Mouse (Mus musculus) duodenum, adult 2 months (tissue): Measurements from ENCODE around the gene Prpf3. TPM values are rescaled to one million over a fixed set of nuclear protein-coding genes. Genes with fewer than 3 reads are reported as not detected.

Source experiments
- polyA plus RNA-seq: library from polyadenylated mRNA; depleted of rRNA; stranded (reverse); fragments of >200 nt; gene quantifications from 2 replicates; pipeline ENCODE4 v1.2.3, GENCODE M21; 2012; ENCODE audit warnings: low replicate concordance; rRNA removed

Prpf3 gene
- polyA plus RNA-seq = 6.7 and 7.3 TPM in 2 replicates

GRCm38 (mm10) chr3:95855502-95856089, at the start of gene Prpf3:
Gene Prpf3, minus strand, starts transcription at chr3:95855885.

GRCm38 (mm10) chr3:95904568-95904967, 48.9 kb upstream of the Prpf3 start, which contains the start of gene Car14:
Gene Car14, minus strand, starts transcription at chr3:95904691.

GRCm38 (mm10) chr3:95893606-95894316, 38.1 kb upstream of the Prpf3 start, which contains the start of gene Aph1a:
Gene Aph1a, plus strand, starts transcription at chr3:95893969.

GRCm38 (mm10) chr3:95891211-95892065, 35.8 kb upstream of the Prpf3 start, which contains the start of gene BC028528:
Gene BC028528, minus strand, starts transcription at chr3:95892005.

GRCm38 (mm10) chr3:95881979-95882815, 26.5 kb upstream of the Prpf3 start, which contains the start of gene Ciart:
Gene Ciart, minus strand, starts transcription at chr3:95882251.

GRCm38 (mm10) chr3:95871392-95871867, 15.7 kb upstream of the Prpf3 start, which contains the start of gene Mrps21:
Gene Mrps21, minus strand, starts transcription at chr3:95871519.

GRCm38 (mm10) chr3:95818571-95819288, 37.0 kb downstream of the Prpf3 start, which contains the start of gene Rprd2:
Gene Rprd2, minus strand, starts transcription at chr3:95818863.

Other genes starting within 250 kb of the Prpf3 start
- gene Ensa, start 230.9 kb downstream of the Prpf3 start, polyA plus RNA-seq = 6.8 and 10.2 TPM in 2 replicates
- 99.3 and 378 TPM in 2 replicates for gene Mcl1, start 197.1 kb downstream of the Prpf3 start, polyA plus RNA-seq
- 17.9 and 18.4 TPM in 2 replicates for gene Adamtsl4, start 168.0 kb downstream of the Prpf3 start, polyA plus RNA-seq
- gene Ecm1, start 116.3 kb downstream of the Prpf3 start, polyA plus RNA-seq = 123 and 175 TPM in 2 replicates
- gene Tars2, start 95.7 kb downstream of the Prpf3 start, polyA plus RNA-seq = 33.5 and 38.8 TPM in 2 replicates
- 3.1 and 6.5 TPM in 2 replicates for gene Rprd2, start 37.0 kb downstream of the Prpf3 start, polyA plus RNA-seq
- 7.6 and 19.4 TPM in 2 replicates for gene Mrps21, start 15.6 kb upstream of the Prpf3 start, polyA plus RNA-seq
- gene Ciart, start 26.4 kb upstream of the Prpf3 start, polyA plus RNA-seq = 1.6 and 1.8 TPM in 2 replicates
- gene BC028528, start 36.1 kb upstream of the Prpf3 start, polyA plus RNA-seq = 0.25 and 0.72 TPM in 2 replicates
- 241 and 300 TPM in 2 replicates for gene Aph1a, start 38.1 kb upstream of the Prpf3 start, polyA plus RNA-seq
- gene Car14, start 48.8 kb upstream of the Prpf3 start, polyA plus RNA-seq = 0.85 and 1.2 TPM in 2 replicates
- gene Anp32e, start 73.4 kb upstream of the Prpf3 start, polyA plus RNA-seq = 3.7 and 8.3 TPM in 2 replicates
- gene Plekho1, start 140.1 kb upstream of the Prpf3 start, polyA plus RNA-seq = 21.7 and 26.9 TPM in 2 replicates
- 3.6 and 4.1 TPM in 2 replicates for gene Vps45, start 202.6 kb upstream of the Prpf3 start, polyA plus RNA-seq
- 7.5 and 20.3 TPM in 2 replicates for gene Otud7b, start 248.6 kb upstream of the Prpf3 start, polyA plus RNA-seq